Mouse (Mus musculus) frontal cortex, adult (tissue): ENCODE measurements at regions not wholly inside any gene's neighbourhood (a gene's known extent, or its start where the extent isn't known, plus 50 kb on each side); places are given as distances from the start of the nearest gene placed in this dataset.
"Not testable (repeated sequence)": the region's sequence is repeated elsewhere in the genome, so short reads cannot be mapped to it uniquely, and the experiment has no call there.

Experiments
- ATAC-seq: cut with Nextera tagmentation; 2 replicates; pipeline ENCODE4 v1.9.2; 2017; ENCODE audit warnings: mild to moderate bottlenecking, moderate library complexity, mixed read lengths; ENCODE audit not compliant: low TSS enrichment

DNA sequence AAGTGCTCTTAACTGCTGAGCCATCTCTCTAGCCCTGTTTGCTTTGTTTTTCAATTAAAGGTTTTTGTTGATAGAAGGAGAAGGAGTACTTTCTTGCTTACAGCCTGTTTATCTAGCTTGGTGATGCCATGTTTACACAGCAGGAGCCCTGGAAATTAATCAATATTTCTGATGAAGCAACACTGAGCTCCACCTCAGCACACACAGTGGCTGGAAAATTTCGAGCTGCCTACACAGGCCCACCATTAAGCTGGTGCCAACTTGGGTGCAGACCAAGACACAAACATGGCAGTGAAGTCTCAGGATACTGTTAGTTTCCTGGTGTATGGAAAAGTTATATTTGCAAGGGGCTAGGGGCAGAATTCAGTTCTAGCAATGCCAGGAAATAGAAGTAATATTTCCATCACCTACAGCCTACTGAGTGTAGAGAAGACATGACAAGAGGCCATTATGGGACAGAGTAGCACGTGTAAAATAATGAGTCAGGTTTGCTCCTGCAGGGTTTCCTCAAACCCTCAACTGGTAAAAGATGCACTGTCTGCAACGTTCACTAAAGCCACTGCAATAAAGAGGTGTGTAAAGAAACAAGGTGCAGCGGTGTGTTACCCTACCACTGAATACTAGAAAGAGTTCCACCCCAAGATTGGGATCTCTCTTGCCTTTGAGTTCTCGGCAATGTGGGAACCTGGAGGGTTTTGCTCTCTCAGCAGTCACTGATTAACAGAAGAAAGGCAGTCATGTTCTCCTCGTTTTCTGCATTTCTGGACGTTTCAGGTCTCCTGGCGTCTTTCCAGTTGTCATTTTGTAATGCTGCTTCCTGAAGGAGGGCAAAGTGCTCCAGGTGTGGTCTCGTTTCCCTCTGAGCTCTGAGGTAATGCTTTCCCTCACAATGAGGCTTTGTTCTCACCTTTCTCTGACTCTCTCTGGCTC is 108.8 kb upstream of the Fhl2 start:
- no peak for ATAC-seq

DNA sequence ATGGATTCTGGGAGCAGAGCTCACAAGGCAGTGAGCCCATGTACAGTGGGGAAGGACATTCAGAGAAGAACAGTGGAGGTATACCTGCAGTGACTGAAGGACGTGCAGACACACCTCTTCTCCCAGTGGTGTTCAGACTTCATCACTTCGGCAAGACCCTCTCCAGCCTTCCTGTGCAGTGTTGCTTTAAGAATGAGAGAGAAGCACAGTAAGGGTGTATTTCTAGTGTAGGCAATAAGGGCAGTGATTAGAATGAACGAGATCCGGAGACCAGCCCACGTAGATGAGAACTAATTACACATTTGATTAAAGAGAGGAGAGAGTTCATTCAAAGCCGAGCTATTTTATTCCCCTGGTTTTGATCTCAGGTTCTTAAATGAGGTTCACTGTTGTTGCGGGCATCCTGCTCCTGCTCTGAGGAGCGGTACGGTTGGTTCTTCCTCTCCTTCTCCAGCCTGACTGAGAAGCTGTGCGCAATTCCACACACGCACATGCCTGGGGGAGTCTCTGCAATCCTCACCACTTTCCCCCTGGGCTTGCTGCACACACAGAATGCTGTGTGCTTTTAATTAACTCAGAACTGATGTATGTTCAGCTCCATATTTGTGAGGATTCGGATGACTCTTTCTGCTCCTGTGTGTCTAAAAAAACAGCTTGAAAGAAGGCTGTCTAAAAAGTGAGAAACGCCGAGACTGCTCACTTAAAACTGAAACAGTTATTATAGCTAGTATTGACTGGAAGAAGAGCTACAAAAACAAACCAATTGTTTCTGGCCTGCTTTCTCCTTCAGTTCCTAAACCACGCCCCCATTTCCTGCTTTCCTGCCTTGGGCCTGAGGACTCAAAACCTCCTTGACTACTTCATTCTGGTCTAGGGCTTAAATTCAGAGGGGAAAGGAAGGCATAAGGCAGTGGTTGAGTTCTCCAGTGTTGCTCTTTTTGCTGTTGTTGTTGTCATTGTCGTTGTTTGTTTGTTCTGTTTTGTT is 114.2 kb upstream of the Fhl2 start:
- ATAC-seq, result peak; percentile 94

DNA sequence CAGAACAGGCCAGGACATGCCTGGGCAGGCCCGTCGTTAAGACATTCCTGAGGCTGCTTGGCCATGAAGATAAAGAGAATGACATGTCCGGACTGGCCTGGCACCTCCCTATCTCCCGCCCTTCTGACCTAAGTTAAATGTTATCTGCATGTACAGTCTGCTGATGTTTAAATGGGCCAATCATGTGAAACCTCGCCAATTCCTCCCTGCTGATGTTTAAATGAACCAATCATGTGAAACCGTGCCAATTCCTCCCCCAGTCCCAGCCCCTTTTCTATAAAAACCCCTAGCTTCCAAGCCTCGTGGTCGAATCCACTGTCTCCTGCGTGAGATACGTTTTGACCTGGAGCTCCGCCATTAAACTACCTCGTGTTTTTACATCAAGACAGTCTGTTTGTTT is 119.5 kb upstream of the Fhl2 start:
- ATAC-seq, result not testable (repeated sequence)

DNA sequence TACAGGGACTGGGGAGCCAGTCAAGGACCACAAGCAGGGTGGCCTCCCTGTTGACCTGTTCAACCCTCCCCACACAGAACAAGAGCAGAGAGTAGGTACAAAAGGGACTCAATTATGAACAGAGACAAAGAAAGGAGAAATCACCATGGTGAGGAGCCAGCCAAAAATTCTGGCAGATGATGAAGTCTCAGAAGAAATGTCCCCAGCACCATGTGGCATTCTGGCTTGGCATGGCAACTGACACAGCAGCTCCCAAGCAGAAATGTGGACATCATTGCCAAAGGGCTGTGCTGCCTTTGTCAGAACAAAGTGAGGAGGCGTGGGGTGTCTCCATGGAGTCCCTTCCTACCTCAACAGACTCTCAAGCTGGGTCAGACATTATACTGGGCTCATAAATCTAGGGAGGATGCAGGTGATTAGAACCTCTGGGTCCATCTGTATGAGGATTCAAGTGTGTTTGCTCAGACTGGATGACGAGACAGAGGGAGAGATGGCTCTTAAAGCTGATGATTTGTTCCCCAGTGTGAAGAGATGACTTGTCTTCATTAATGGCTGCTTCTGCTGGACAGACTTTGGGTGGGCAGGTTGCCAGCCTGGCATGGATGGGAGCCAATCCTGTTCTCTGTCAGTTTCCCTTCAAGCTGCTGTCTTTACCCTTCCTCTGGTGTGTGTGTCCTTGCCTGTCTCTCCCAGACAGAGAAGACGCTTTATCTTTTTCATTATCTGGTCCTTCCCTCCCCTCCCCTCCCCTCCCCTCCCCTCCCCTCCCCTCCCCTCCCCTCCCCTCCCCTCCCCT is 120.5 kb upstream of the Fhl2 start:
- ATAC-seq, result 0 out of 2 replicates have a peak, but pooled peaks have one; percentile 23

DNA sequence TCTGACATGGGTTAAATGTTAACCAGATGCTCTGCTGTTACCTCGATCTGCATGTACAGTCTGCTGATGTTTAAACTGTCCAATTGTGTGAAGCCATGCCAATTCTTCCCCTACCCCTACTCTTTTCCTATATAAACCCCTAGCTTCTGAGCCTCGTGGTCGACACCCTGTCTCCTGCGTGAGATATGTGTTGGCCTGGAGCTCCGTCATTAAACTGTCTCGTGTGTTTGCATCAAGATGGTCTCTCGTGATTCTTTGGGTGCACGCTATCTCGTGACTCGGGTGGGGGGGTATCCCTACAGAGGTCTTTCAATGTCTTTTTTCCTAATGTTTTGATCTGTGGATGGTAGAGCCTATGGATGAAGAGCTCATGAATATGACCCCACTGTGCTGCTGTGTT is 110.9 kb upstream of the Nck2 start:
- ATAC-seq, result not testable (repeated sequence)

DNA sequence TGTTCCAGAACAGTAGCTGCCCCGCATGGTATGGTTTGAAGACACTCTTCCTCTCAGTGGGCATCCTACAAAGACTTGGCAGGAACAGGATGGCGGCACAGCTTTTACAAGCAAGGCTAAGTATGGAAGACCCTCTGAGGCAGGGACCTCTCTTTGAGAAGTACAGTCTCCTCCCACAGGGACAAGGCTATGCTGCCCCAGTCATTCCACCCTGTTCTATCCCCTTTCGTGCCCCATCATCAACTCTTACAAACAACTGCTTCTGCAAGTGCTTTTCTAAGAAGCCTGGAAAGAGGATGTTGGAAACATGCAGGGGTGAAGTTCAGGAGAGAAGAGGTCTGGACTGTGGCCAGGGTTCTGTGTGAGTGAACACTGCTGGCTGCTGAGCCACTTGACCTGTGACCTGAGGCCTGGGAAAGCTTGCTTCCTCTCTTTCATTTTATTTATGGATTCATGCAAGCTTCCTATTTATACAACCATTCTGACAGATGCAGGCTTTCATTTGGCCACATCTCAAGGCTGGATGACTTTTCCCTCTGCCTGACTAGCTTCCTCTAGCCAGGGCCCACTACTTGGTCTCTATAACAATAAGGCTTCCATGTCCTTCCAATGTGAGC is 107.1 kb upstream of the Nck2 start:
- no peak for ATAC-seq

DNA sequence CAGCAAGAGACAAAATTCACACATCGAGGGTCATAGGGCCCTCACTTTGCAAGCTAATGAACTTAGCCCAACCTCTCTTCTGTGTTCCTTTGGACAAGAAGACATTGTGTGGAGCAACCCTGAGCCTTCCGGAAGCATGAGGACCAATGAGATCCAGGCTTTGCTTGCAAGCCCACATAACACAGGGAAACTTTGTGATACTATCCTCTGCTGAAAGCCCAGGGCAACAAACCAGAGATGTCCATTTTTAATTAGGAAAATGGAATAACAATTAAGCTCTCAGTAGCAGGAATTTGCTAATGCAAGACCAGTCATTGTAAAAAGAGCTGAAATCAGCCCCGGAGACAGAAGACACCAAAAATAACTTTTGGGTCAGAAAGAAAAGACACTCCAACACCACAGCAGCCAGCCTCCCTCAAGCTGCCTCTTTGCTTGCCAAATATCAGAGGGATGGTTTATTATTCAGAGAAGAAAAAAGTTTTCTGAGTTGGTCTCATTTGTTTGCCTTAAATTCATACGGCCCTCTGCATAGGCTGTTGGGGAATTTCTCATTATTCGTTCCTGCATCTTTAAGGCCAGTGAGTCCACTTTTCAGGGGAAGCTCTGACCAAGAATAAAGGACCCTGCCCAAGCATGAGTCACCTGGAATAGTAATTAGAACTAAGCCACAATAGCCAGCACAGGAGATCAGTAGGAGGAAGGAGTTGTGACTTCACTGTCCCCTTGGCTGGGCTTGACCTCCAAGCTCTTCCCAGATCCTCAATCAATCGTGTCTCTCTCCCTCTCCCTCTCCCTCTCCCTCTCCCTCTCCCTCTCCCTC is 106.1 kb upstream of the Nck2 start:
- no peak for ATAC-seq

DNA sequence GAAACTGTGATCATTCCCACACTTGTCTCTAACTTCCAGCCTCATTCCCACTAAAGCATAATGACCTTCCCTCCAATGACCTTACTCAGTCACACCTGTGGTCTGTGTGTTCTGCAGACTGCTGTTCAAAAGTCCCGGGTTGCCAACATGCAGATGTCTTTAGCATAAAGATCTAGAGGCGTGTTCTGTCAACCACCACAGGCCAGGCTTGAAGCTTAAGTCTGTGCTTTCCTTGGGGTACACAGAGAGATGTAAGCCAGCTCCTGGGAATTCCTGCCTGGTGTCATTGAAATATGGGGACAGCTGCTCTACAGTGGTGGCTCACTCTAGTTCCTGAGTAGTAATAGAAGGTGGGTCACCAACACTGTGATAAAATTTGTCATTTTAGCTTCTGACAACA is 101.5 kb upstream of the Nck2 start:
- no peak for ATAC-seq

DNA sequence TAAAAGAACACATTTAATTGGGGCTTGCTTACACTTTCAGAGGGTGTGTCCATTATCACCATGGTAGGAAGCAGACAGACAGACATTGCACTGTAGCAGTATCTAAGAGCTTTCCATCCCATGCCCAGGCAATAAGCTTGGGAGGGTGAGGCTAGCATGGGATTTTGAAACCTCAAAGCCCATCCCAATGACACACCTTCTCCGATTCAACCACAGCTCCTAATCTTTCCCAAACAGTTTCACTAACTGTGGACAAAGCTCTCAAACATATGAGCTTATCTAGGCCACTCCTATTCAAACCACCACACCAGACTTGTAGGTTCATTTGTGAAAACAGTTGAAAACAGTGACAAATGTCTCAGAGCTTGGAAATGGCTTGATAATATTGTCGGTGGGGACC is 101.0 kb upstream of the Nck2 start:
- no peak for ATAC-seq

DNA sequence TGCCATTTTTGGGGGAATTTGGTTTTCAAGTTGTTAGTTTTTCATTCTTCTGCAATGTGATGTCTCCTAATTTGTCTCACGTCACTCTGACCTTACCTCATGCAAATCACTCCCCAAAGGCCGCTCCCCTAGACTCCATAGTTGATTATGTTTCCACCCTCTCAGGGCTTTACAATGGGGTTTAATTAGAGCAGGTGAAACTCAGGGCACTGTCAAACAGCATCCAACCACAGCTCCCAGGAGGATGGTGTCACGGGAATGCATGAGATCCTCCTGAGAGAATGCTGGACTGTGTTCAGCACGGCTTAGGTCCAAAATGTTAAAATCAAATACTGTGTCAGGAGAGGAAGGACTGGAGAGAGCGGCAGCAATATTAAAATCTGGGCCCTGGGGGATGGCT is 100.4 kb upstream of the Nck2 start:
- no peak for ATAC-seq

DNA sequence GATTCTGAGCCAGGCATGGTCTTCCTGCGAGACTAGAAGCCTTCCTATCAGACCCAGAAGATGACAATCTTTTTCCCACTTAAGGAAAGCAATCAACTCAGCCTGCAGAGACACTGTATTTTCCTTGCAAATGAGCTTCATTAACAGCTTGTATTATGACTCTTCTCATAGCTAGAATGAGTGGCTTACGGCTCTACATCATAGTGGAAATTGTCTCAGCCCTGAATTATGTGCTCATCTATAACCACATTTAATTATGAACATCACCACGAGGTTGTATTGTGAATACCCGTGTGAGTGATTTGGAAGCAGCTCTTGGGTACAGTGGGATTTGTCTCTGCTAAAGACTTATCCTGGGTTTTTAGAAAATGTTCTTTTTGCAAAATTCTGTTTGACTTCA is 97.2 kb upstream of the Nck2 start:
- no peak for ATAC-seq

DNA sequence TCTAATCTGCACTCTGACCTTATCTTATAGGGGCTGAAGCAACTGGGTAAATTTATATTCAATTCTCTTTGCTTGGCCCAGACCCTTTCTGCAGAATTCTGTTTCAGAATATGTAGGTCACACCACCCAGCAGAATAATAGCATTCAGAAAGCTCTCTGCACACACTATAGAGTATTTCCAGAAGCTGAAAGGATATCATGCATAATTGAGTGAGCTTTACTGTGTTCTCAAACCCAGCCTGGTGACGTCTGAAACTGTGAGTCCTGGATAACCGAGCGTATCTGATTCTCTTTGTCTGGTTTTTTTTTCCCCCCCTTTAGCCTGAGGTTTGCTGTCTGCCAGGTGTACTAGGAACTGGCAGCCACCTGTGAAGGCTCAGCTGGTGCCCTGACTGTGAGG is 94.4 kb upstream of the Nck2 start:
- ATAC-seq, result peak; percentile 67

DNA sequence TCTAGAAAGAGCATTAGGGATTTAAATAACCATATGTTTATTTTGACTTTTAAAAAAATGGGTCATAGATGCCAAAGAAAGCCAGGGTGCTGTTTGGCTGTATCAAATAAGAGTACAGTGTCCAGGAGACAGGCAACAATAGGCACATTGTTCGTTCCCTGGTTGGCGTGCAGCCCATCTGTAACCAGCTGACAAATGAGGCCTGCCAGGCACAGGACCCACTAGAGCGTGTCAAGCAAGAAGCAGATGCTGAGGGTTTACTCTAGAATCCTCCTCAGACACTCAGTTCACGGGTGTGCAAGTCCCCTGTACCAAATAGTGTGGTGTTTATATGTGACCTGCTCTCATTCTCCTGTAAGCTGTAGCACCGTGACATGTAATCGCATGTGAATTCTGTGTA is 86.2 kb upstream of the Nck2 start:
- peak; percentile 69 for ATAC-seq

DNA sequence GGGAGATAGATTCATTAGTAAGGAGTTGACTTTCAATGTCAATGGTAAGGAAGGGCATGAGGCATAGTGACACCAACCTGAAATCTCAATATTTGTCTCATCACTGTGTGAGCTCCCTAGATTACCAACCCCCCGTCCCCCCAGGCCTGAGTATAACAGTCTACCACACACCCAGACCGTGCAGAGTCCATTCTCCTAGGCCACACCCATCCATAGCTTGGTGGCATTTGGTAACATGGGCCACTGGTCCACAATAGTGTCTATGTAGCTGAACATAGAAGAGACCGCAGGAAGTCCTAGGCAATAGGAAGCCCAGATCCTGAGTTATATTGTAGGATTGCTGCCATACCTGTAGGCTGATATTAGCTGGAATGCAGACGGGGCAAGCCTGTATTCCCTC is 84.7 kb upstream of the Nck2 start:
- no peak for ATAC-seq

DNA sequence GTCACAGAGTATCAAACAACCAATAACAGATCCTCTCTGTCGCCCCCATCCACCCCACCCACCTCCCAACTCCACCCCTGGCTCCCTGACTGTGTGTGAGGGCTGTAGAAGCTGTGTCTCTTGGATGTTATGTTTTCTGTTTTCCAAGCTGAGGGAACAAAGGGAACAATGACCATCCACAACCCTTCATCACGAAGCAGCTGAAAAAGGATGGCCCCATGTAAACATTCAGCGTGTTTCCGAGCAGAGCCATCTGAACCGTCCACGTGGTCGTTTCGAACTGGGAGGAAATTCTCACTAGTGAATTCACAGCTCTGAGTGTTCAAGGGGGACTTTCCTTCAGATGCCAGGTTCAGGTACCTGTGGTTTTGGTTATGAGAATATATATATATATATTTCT is 84.1 kb upstream of the Nck2 start:
- no peak for ATAC-seq

DNA sequence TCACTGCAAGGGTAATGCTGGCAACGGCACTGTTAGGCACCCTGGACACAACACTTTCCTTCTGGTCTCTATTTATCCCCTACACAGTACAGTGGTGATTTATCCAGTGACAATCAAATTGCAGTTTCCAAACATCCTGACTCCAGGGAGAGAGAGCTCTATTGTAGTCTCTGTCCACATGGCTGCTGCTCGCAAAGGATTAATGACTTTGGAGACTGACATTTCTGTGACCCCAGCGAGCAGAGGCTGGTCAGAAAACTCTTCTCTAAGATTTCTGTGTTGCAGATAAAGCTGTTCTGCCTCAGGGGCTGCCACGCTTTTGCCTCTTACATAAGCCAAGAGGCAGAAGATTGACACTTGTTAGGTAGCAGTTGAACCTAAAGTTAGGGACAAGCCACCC is 83.6 kb upstream of the Nck2 start:
- no peak for ATAC-seq

DNA sequence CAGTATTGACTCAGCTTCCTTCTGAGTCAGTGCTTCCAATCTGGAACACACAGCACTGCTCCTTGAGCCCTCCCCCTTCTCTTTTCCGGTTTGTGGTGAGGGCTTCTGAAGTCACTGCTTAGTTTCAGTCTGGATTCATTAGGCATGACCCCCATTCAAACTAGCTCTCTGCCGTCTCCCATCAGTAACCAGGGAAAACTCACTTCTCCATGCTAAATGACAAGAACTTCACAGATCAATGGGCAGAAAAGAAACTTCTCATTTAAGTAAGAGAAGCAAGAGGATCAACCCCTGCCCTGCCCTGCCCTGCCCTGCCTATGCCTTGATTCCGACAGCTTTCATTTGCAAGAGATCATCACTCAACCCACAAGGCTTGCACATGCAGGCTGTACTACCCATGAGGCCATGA is 82.9 kb upstream of the Nck2 start:
- no peak for ATAC-seq

DNA sequence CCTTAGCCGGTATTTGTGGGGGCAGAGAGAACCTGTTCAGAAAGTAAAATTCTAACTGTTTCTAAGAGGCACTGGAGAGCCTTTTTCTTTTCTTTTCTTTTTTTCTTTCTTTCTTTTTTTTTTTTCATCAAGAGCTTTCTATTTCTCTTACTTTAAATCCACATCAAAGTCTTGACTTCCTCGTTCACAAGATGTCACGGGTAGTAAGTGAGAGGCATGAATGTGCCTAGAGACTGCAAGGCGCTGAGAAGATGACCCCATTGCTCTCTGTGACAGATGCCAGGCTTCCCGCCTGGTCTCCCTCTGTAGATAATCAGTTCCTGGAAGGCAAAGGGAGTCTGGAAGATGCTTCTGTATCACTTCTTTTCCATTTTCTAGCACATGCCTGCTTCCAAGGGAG is 82.2 kb upstream of the Nck2 start:
- no peak for ATAC-seq

DNA sequence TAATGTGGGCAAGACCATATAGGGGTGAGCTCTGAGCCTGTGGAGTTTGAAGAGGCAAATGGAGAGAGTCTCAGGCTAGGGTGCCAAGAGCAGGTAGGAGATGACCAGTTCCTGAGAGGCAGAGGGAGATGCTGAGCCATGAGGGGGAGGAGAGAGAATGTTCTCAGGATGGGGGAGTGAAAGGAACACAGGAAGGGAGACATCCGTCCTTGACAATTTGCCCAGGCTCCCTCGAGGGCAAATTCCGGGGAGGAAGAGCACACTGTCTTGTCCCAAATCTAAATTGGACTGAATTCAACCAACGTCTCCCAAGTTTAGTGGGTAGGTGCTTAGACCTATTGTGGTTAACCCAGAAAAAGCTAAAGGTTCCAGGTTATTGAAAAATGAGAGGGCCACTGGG is 81.2 kb upstream of the Nck2 start:
- ATAC-seq, result no peak

DNA sequence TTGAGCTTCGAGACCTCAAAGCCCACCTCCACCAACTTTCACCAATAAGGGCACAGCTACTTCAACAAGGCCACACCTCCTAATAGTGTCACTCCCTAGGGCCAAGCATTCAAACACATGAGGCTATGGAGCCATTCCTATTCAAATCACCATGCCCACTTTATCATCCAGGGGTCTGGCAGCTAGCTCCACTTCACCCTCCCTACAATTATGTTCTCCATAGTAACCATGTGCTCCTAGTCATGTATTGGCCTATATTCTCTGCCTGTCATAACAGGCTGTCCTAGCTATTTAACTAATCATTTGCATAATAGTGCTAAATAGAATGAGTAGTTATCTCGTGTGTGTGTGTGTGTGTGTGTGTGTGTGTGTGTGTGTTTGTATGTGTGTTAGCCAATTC is 77.9 kb upstream of the Nck2 start:
- no peak for ATAC-seq
